Mouse (Mus musculus) c-Kit-positive CD71-positive TER-119-positive erythroid progenitor cells, embryonic 14.5 days (primary cell): ENCODE measurements around the gene Duox2.
A peak's percentile ranks its signal among the peaks of the same experiment; 100 is the strongest.

Source experiments
- DNase-seq: peaks from one replicate; pipeline ENCODE4 v3.0.0-alpha.2; 2013; ENCODE audit warnings: low spot score

The Duox2 gene

GRCm38 (mm10) chr2:122301921-122302573 lies 3.8 kb upstream of the Duox2 start:
- no peak for DNase-seq

GRCm38 (mm10) chr2:122301081-122301920 lies 3.1 kb upstream of the Duox2 start:
- DNase-seq: no peak

GRCm38 (mm10) chr2:122300656-122301020 lies 2.4 kb upstream of the Duox2 start:
- DNase-seq: no peak

GRCm38 (mm10) chr2:122299911-122300655 lies 1.8 kb upstream of the Duox2 start:
- no peak for DNase-seq

- DNase-seq: no peak
Measured at GRCm38 (mm10) chr2:122298596-122299490, 594 bp upstream of the Duox2 start, which contains the start of gene Duoxa2. TSS of gene Duoxa2 (plus strand) at chr2:122298900.

- no peak for DNase-seq
Measured at GRCm38 (mm10) chr2:122297271-122298095, 766 bp downstream of the Duox2 start.

GRCm38 (mm10) chr2:122294916-122295315 lies 3.3 kb downstream of the Duox2 start:
- no peak for DNase-seq

- no peak for DNase-seq
Measured at GRCm38 (mm10) chr2:122286137-122286536, 12.1 kb downstream of the Duox2 start.

GRCm38 (mm10) chr2:122284091-122284490 lies 14.2 kb downstream of the Duox2 start:
- DNase-seq: no peak

GRCm38 (mm10) chr2:122278769-122279168 lies 19.5 kb downstream of the Duox2 start:
- DNase-seq: no peak

- no peak for DNase-seq
Measured at GRCm38 (mm10) chr2:122266407-122267193, 31.6 kb downstream of the Duox2 start.

- no peak for DNase-seq
Measured at GRCm38 (mm10) chr2:122264690-122265089, 33.6 kb downstream of the Duox2 start.

GRCm38 (mm10) chr2:122260729-122261128 lies 37.5 kb downstream of the Duox2 start:
- no peak for DNase-seq

GRCm38 (mm10) chr2:122255997-122256396 lies 42.3 kb downstream of the Duox2 start:
- DNase-seq: no peak

- DNase-seq: no peak
Measured at GRCm38 (mm10) chr2:122247786-122248185, 50.5 kb downstream of the Duox2 start.

GRCm38 (mm10) chr2:122243671-122244131 lies 54.5 kb downstream of the Duox2 start:
- peak; percentile 77 for DNase-seq

GRCm38 (mm10) chr2:122241935-122242334 lies 56.3 kb downstream of the Duox2 start:
- no peak for DNase-seq

GRCm38 (mm10) chr2:122241226-122241625 lies 57.0 kb downstream of the Duox2 start:
- DNase-seq: no peak

- no peak for DNase-seq
Measured at GRCm38 (mm10) chr2:122240735-122241134, 57.5 kb downstream of the Duox2 start.
